Mouse (Mus musculus) embryonic facial prominence, embryonic 11.5 days (tissue): ENCODE results near the gene Rft1. TPM values are rescaled to one million over a fixed set of nuclear protein-coding genes. Genes with fewer than 3 reads are reported as not detected.

Experiments
- ATAC-seq: fragments of 200-750 bp; cut with Nextera tagmentation; replicated peaks from 2 replicates; pipeline ENCODE4 v1.8.0; 2017; ENCODE audit warnings: low read depth; ENCODE audit not compliant: insufficient number of reproducible peaks, low FRiP score, low TSS enrichment
- DNase-seq: peaks from one replicate; pipeline ENCODE4 v3.0.0-alpha.2; 2015; ENCODE audit warnings: low spot score
- H3K27ac ChIP-seq: fragments of 300-500 bp; sonication (generic); replicated peaks from 2 replicates; pipeline ENCODE4 v1.5.1; 2014; ENCODE audit warnings: mild to moderate bottlenecking, low read depth, low read length, control low read depth
- H3K27me3 ChIP-seq: fragments of 300-500 bp; sonication (generic); 2 replicates; pipeline ENCODE4 v1.6.1; 2014; ENCODE audit warnings: mild to moderate bottlenecking, low read length, moderate library complexity, mixed read lengths; ENCODE audit not compliant: control insufficient read depth, insufficient read depth
- H3K36me3 ChIP-seq: fragments of 300-500 bp; sonication (generic); replicated peaks from 2 replicates; pipeline ENCODE4 v1.6.1; 2014; ENCODE audit warnings: low read depth, mild to moderate bottlenecking, low read length, moderate library complexity, mixed read lengths; ENCODE audit not compliant: control insufficient read depth, insufficient read depth
- H3K4me1 ChIP-seq: fragments of 300-500 bp; sonication (generic); 2 replicates; pipeline ENCODE4 v1.6.1; 2014; ENCODE audit warnings: low read length, mixed read lengths; ENCODE audit not compliant: control insufficient read depth, insufficient read depth
- H3K4me2 ChIP-seq: fragments of 300-500 bp; sonication (generic); 2 replicates; pipeline ENCODE4 v1.6.1; 2014; ENCODE audit warnings: low read depth, mild to moderate bottlenecking, control low read depth, low read length, moderate library complexity
- H3K4me3 ChIP-seq: fragments of 300-500 bp; sonication (generic); 2 replicates; pipeline ENCODE4 v1.5.1; 2014; ENCODE audit warnings: low read depth, low read length, control low read depth
- H3K9ac ChIP-seq: fragments of 300-500 bp; sonication (generic); replicated peaks from 2 replicates; pipeline ENCODE4 v1.6.1; 2014; ENCODE audit warnings: mild to moderate bottlenecking, control low read depth, low read length
- H3K9me3 ChIP-seq: fragments of 300-500 bp; sonication (generic); replicated peaks from 2 replicates; pipeline ENCODE4 v1.6.1; 2016; ENCODE audit warnings: mild to moderate bottlenecking, low read length, inconsistent platforms, mixed read lengths; ENCODE audit not compliant: control insufficient read depth
- WGBS: fragments of 180-500 bp; shearing (Covaris S2); extraction: QIAGEN DNeasy Blood & Tissue Kit; methylation state at CpG from one replicate; pipeline ENCODE4 v1.1.7; 2014; 5-methylcytosine and 5-hydroxymethylcytosine counted together
- polyA plus RNA-seq: library from polyadenylated mRNA; unstranded; fragments of >200 nt; fragmentation: Nextera tagmentation; extraction: Ambion mirVana; gene quantifications from 2 replicates; pipeline ENCODE4 v1.2.1, GENCODE M21; 2014

Gene Rft1
- polyA plus RNA-seq, 1 experiment from 2014 or later = 12.9 TPM

- 87% methylated on average over 6 of the region's 6 CpGs for WGBS
- ATAC-seq (no peak), DNase-seq (no peak)
- H3K9me3 ChIP-seq = no peaks in the 10 kb centered on the region
- H3K9ac ChIP-seq = no peak overlapping the region
- H3K4me3 ChIP-seq = no peak overlapping the region
- no peak overlapping the region for H3K4me2 ChIP-seq
- H3K27me3 ChIP-seq = no peaks in the 10 kb centered on the region
- no peaks in the 10 kb centered on the region; the same call in none of the 2 replicates for H3K36me3 ChIP-seq
- no peaks in the 10 kb centered on the region for H3K4me1 ChIP-seq
- no peak overlapping the region for H3K27ac ChIP-seq
Observed at GRCm38 (mm10) chr14:30692439-30692838, 38.3 kb downstream of the Rft1 start.

- DNase-seq (no peak), ATAC-seq (no peak)
- Histone ChIP-seq H3K4me2 (no peak overlapping the region), H3K27ac (no peak overlapping the region), H3K4me3 (no peak overlapping the region), H3K27me3 (no peaks in the 10 kb centered on the region), H3K36me3 (no peaks in the 10 kb centered on the region; the same call in none of the 2 replicates), H3K9ac (no peak overlapping the region), H3K9me3 (no peaks in the 10 kb centered on the region), H3K4me1 (no peaks in the 10 kb centered on the region)
- WGBS = 81% methylated on average over 2 of the region's 2 CpGs
Observed at GRCm38 (mm10) chr14:30694786-30695185, 40.6 kb downstream of the Rft1 start.

GRCm38 (mm10) chr14:30695609-30696008 is 41.4 kb downstream of the Rft1 start:
- no peak for ATAC-seq
- Histone ChIP-seq H3K9me3 (no peaks in the 10 kb centered on the region), H3K4me2 (no peak overlapping the region), H3K36me3 (no peaks in the 10 kb centered on the region; the same call in 1 of the 2 replicates), H3K4me1 (no peaks in the 10 kb centered on the region), H3K27me3 (no peaks in the 10 kb centered on the region), H3K27ac (no peak overlapping the region), H3K9ac (no peak overlapping the region), H3K4me3 (no peak overlapping the region)
- 85% methylated on average over 4 of the region's 4 CpGs for WGBS
- no peak for DNase-seq

GRCm38 (mm10) chr14:30697407-30698052 is 43.4 kb downstream of the Rft1 start:
- Histone ChIP-seq H3K4me1 (no peaks in the 10 kb centered on the region), H3K9ac (no peak overlapping the region), H3K36me3 (no peaks in the 10 kb centered on the region), H3K27ac (no peak overlapping the region), H3K4me3 (no peak overlapping the region), H3K4me2 (no peak overlapping the region), H3K27me3 (no peaks in the 10 kb centered on the region), H3K9me3 (no peaks in the 10 kb centered on the region)
- 75% methylated on average over 15 of the region's 15 CpGs for WGBS
- DNase-seq (peak; percentile 28), ATAC-seq (no peak)

GRCm38 (mm10) chr14:30699656-30700055 is 45.5 kb downstream of the Rft1 start:
- no peak for ATAC-seq
- no peaks in the 10 kb centered on the region for H3K36me3 ChIP-seq
- no peaks in the 10 kb centered on the region for H3K9me3 ChIP-seq
- no peak overlapping the region for H3K9ac ChIP-seq
- H3K4me3 ChIP-seq = no peak overlapping the region
- H3K27ac ChIP-seq = no peak overlapping the region
- 22% methylated on average over 8 of the region's 8 CpGs for WGBS
- no peaks in the 10 kb centered on the region for H3K27me3 ChIP-seq
- H3K4me1 ChIP-seq = no peaks in the 10 kb centered on the region
- peak; percentile 81 for DNase-seq
- no peak overlapping the region for H3K4me2 ChIP-seq

GRCm38 (mm10) chr14:30702512-30702911 is 48.4 kb downstream of the Rft1 start:
- WGBS = 25% methylated on average over 5 of the region's 5 CpGs
- no peak overlapping the region for H3K4me2 ChIP-seq
- H3K27ac ChIP-seq = no peak overlapping the region
- H3K4me3 ChIP-seq = no peak overlapping the region
- H3K36me3 ChIP-seq = no peaks in the 10 kb centered on the region
- DNase-seq (no peak), ATAC-seq (no peak)
- H3K27me3 ChIP-seq = no peaks in the 10 kb centered on the region
- H3K9ac ChIP-seq = no peak overlapping the region
- H3K4me1 ChIP-seq = no peaks in the 10 kb centered on the region
- H3K9me3 ChIP-seq = no peaks in the 10 kb centered on the region

GRCm38 (mm10) chr14:30703079-30703478 is 48.9 kb downstream of the Rft1 start:
- Histone ChIP-seq H3K36me3 (no peaks in the 10 kb centered on the region), H3K27ac (no peak overlapping the region), H3K4me3 (no peak overlapping the region), H3K27me3 (no peaks in the 10 kb centered on the region), H3K4me1 (no peaks in the 10 kb centered on the region), H3K9ac (no peak overlapping the region), H3K4me2 (no peak overlapping the region), H3K9me3 (no peaks in the 10 kb centered on the region)
- no peak for DNase-seq
- 77% methylated on average over 5 of the region's 5 CpGs for WGBS
- no peak for ATAC-seq

- no peak for DNase-seq
- Histone ChIP-seq H3K4me3 (no peak overlapping the region), H3K4me1 (no peaks in the 10 kb centered on the region), H3K27me3 (no peaks in the 10 kb centered on the region), H3K36me3 (no peaks in the 10 kb centered on the region), H3K9ac (no peak overlapping the region), H3K27ac (no peak overlapping the region), H3K9me3 (no peaks in the 10 kb centered on the region), H3K4me2 (no peak overlapping the region)
- ATAC-seq = no peak
- 78% methylated on average over 8 of the region's 8 CpGs for WGBS
Observed at GRCm38 (mm10) chr14:30704098-30704855, 50.1 kb downstream of the Rft1 start.
